ENCODE assay signal across 8 mouse cellular contexts in genomic region chr2:167834605-167835004, GRCm38 (mm10).
DNase-seq lines count a peak whose midpoint lies in the region; ATAC-seq and TF ChIP-seq lines count a peak whose summit lies in the region.

No protein-coding gene starts in this region.

- intact Hi-C loops in gastrocnemius, adult 2 months (cut with DNase I): no loop called here
- intact Hi-C loops in gastrocnemius, postnatal 14 days (cut with DNase I; ENCODE audit: low total_unique reads): no loop called here

- 65% methylated on average over 8 of the region's 8 CpGs for WGBS in heart, embryonic 11.5 days (ENCODE audit: insufficient replicate concordance)
- 59% methylated on average over 8 of the region's 8 CpGs for WGBS in limb, embryonic 13.5 days
- WGBS in midbrain, embryonic 11.5 days: 87% methylated on average over 8 of the region's 8 CpGs

- peaks cover 32% of the 10 kb centered on the region for H3K4me1 ChIP-seq in heart, embryonic 11.5 days (ENCODE audit: control insufficient read depth, insufficient read depth, low read length)
- peaks cover 35% of the 10 kb centered on the region for H3K4me1 ChIP-seq in limb, embryonic 13.5 days
- H3K4me1 ChIP-seq in midbrain, embryonic 11.5 days (ENCODE audit: control insufficient read depth, insufficient read depth, low read length): no peaks in the 10 kb centered on the region

- peak overlapping the region; percentile 56; the same call in 1 of the 2 replicates for H3K9ac ChIP-seq in heart, embryonic 11.5 days (ENCODE audit: low read depth, low read length)
- H3K9ac ChIP-seq in limb, embryonic 13.5 days: no peak overlapping the region
- no peak overlapping the region for H3K9ac ChIP-seq in midbrain, embryonic 11.5 days (ENCODE audit: low read length)

- peak; percentile 57 for DNase-seq in gastrocnemius, adult 2 months
- DNase-seq in gastrocnemius, postnatal 14 days: no peak
- DNase-seq in Muller cell, postnatal 12 days (ENCODE audit: inconsistent ontology term): peak; percentile 84
- DNase-seq in testis, postnatal 14 days (ENCODE audit: low spot score): peak; percentile 44
- no peak for DNase-seq in midbrain, embryonic 11.5 days (ENCODE audit: low spot score, missing footprints)

- TF ChIP-seq CTCF in gastrocnemius, adult 2 months (IDR thresholded peaks at IDR 0.05): no peak

- H3K27ac ChIP-seq in gastrocnemius, adult 2 months: peak overlapping the region; percentile 89
- H3K27ac ChIP-seq in heart, embryonic 11.5 days (ENCODE audit: low read depth, low read length): peak overlapping the region; percentile 80; the same call in 1 of the 2 replicates
- peak overlapping the region; percentile 45; the same call in 1 of the 2 replicates for H3K27ac ChIP-seq in limb, embryonic 13.5 days
- H3K27ac ChIP-seq in midbrain, embryonic 11.5 days (ENCODE audit: low read depth, low read length): no peak overlapping the region

- ATAC-seq in heart, embryonic 11.5 days (replicated peaks; ENCODE audit: insufficient number of reproducible peaks, low FRiP score, low TSS enrichment): no peak
- no peak for ATAC-seq in limb, embryonic 13.5 days (ENCODE audit: low FRiP score, low read depth)
- ATAC-seq in midbrain, embryonic 11.5 days (ENCODE audit: low FRiP score): no peak
- ATAC-seq in monocyte, adult 5-6 weeks (replicated peaks; ENCODE audit: insufficient number of reproducible peaks, low FRiP score, low TSS enrichment, poor library complexity, severe bottlenecking): no peak

- H3K9me3 ChIP-seq in heart, embryonic 11.5 days (replicated peaks; ENCODE audit: control insufficient read depth, low read length): no peaks in the 10 kb centered on the region
- H3K9me3 ChIP-seq in limb, embryonic 13.5 days: no peaks in the 10 kb centered on the region
- no peaks in the 10 kb centered on the region for H3K9me3 ChIP-seq in midbrain, embryonic 11.5 days (ENCODE audit: control insufficient read depth, low read length)

- H3K4me3 ChIP-seq in gastrocnemius, adult 2 months: no peak overlapping the region
- no peak overlapping the region for H3K4me3 ChIP-seq in heart, embryonic 11.5 days (ENCODE audit: low read depth, low read length)
- no peak overlapping the region for H3K4me3 ChIP-seq in limb, embryonic 13.5 days
- H3K4me3 ChIP-seq in midbrain, embryonic 11.5 days (ENCODE audit: low read depth, low read length): no peak overlapping the region

- no peaks in the 10 kb centered on the region for H3K36me3 ChIP-seq in heart, embryonic 11.5 days (ENCODE audit: control insufficient read depth, insufficient read depth, low read length)
- H3K36me3 ChIP-seq in limb, embryonic 13.5 days: no peaks in the 10 kb centered on the region
- no peaks in the 10 kb centered on the region for H3K36me3 ChIP-seq in midbrain, embryonic 11.5 days (ENCODE audit: control insufficient read depth, insufficient read depth, low read length)

- H3K4me2 ChIP-seq in heart, embryonic 11.5 days: no peak overlapping the region
- no peak overlapping the region for H3K4me2 ChIP-seq in limb, embryonic 13.5 days (replicated peaks)
- H3K4me2 ChIP-seq in midbrain, embryonic 11.5 days: no peak overlapping the region

- no peaks in the 10 kb centered on the region for H3K27me3 ChIP-seq in heart, embryonic 11.5 days (ENCODE audit: control insufficient read depth, insufficient read depth, low read length)
- no peaks in the 10 kb centered on the region for H3K27me3 ChIP-seq in limb, embryonic 13.5 days
- no peaks in the 10 kb centered on the region for H3K27me3 ChIP-seq in midbrain, embryonic 11.5 days (ENCODE audit: control insufficient read depth, insufficient read depth, low read length)

Comparison
In these comparisons a context has a peak if more than half of its experiments do, and no peak if none do; other contexts are left out.
1. DNase-seq: peak in gastrocnemius, adult 2 months (single experiment), Muller cell, postnatal 12 days (single experiment) and testis, postnatal 14 days (single experiment); none in gastrocnemius, postnatal 14 days (single experiment) and midbrain, embryonic 11.5 days (single experiment).